Mouse (Mus musculus) CH12.LX (cell line): ENCODE data around the gene Cd101. TPM values are rescaled to one million over a fixed set of nuclear protein-coding genes. Genes with fewer than 3 reads are reported as not detected.

Source experiments
- DNase-seq: peaks from one replicate; pipeline ENCODE4 v3.0.0-alpha.2; 2013; ENCODE audit errors: extremely low read depth
- H3K27ac ChIP-seq: 2 replicates; pipeline ENCODE4 v1.5.1; 2012; ENCODE audit warnings: low read depth, mild to moderate bottlenecking, control low read depth, moderate library complexity; ENCODE audit not compliant: insufficient read depth
- H3K27me3 ChIP-seq: replicated peaks from 2 replicates; pipeline ENCODE3; 2012; ENCODE audit warnings: inconsistent platforms
- H3K36me3 ChIP-seq, 2 experiments: replicated peaks in 1 of 2; 2 replicates each; pipeline versions ENCODE3 to v1.6.1; 2012; ENCODE audit warnings: inconsistent platforms in 1 of 2, low read length in 1 of 2, mild to moderate bottlenecking in 1 of 2, mixed read lengths in 1 of 2, moderate library complexity in 1 of 2; ENCODE audit not compliant: control insufficient read depth in 1 of 2, insufficient read depth in 1 of 2
- H3K4me1 ChIP-seq, 2 experiments: 2 replicates each; pipeline ENCODE4 v1.6.1; 2012; ENCODE audit warnings: inconsistent platforms in 1 of 2, moderate library complexity in 1 of 2; ENCODE audit not compliant: insufficient read depth in 2 of 2, control insufficient read depth in 1 of 2
- H3K4me2 ChIP-seq: 2 replicates; pipeline ENCODE4 v1.6.1; 2012; ENCODE audit warnings: low read depth, mild to moderate bottlenecking, control low read depth; ENCODE audit not compliant: poor library complexity, insufficient read depth, severe bottlenecking
- H3K4me3 ChIP-seq, 3 experiments: fragments of 150-350 bp in 1 of 3; sonication (generic) in 1 of 3; replicated peaks in 1 of 3; 2 replicates each; pipeline versions ENCODE3 to v1.5.1; 2011 to 2012; ENCODE audit warnings: low read depth in 2 of 3, low read length in 2 of 3, mild to moderate bottlenecking in 2 of 3, moderate library complexity in 2 of 3, control low read depth in 1 of 3, improper control_type of control experiment in 1 of 3, inconsistent platforms in 1 of 3, mixed read lengths in 1 of 3; ENCODE audit not compliant: poor library complexity in 1 of 3
- H3K79me2 ChIP-seq: replicated peaks from 2 replicates; pipeline ENCODE4 v1.6.1; 2012; ENCODE audit warnings: mild to moderate bottlenecking, moderate library complexity; ENCODE audit not compliant: control insufficient read depth, poor library complexity, insufficient read depth, severe bottlenecking; ENCODE audit errors: extremely low read depth
- H3K9ac ChIP-seq: 2 replicates; pipeline ENCODE4 v1.6.1; 2012; ENCODE audit warnings: low read depth, mild to moderate bottlenecking, control low read depth, moderate library complexity; ENCODE audit not compliant: insufficient read depth
- H3K9me3 ChIP-seq: replicated peaks from 2 replicates; pipeline ENCODE3; 2012; ENCODE audit warnings: low read length, inconsistent platforms, mixed read lengths
- BHLHE40 ChIP-seq: IDR thresholded peaks from 2 replicates; pipeline ENCODE4 v1.6.1; 2011; ENCODE audit warnings: mild to moderate bottlenecking, low read depth, low read length, improper control_type of control experiment
- CTCF ChIP-seq, 2 experiments: IDR thresholded peaks in 1 of 2; conservative IDR thresholded peaks in 1 of 2; 2 replicates each; pipeline ENCODE4 v1.5.1; 2011 to 2012; ENCODE audit warnings: low read depth in 2 of 2, low read length in 2 of 2, improper control_type of control experiment in 1 of 2, inconsistent platforms in 1 of 2, mild to moderate bottlenecking in 1 of 2, moderate library complexity in 1 of 2
- ELF1 ChIP-seq: IDR thresholded peaks from 2 replicates; pipeline ENCODE4 v1.6.1; 2014; ENCODE audit warnings: low read depth, mild to moderate bottlenecking, inconsistent platforms, low read length, improper control_type of control experiment
- EP300 ChIP-seq: IDR thresholded peaks from 2 replicates; pipeline ENCODE4 v1.6.1; 2011; ENCODE audit warnings: low read length, improper control_type of control experiment
- ETS1 ChIP-seq: conservative IDR thresholded peaks from 2 replicates; pipeline ENCODE4 v1.6.1; 2012; ENCODE audit warnings: low read depth, mild to moderate bottlenecking, inconsistent platforms, low read length, improper control_type of control experiment, moderate library complexity
- HCFC1 ChIP-seq: IDR thresholded peaks from 2 replicates; pipeline ENCODE4 v1.6.1; 2012; ENCODE audit warnings: low read depth, mild to moderate bottlenecking, inconsistent platforms, low read length, improper control_type of control experiment
- JUND ChIP-seq: conservative IDR thresholded peaks from 2 replicates; pipeline ENCODE4 v1.6.1; 2011; ENCODE audit warnings: low read depth, low read length, improper control_type of control experiment
- KAT2A ChIP-seq: IDR thresholded peaks from 2 replicates; pipeline ENCODE4 v1.6.1; 2012; ENCODE audit warnings: low read length, improper control_type of control experiment, inconsistent platforms; ENCODE audit not compliant: insufficient replicate concordance
- MAFK ChIP-seq: IDR thresholded peaks from 2 replicates; pipeline ENCODE4 v1.6.1; 2011; ENCODE audit warnings: low read length, improper control_type of control experiment; ENCODE audit not compliant: insufficient replicate concordance
- MAX ChIP-seq: IDR thresholded peaks from 2 replicates; pipeline ENCODE4 v1.6.1; 2011; ENCODE audit warnings: low read length, improper control_type of control experiment
- MEF2A ChIP-seq: IDR thresholded peaks from 2 replicates; pipeline ENCODE4 v1.6.1; 2014; ENCODE audit warnings: low read depth, mild to moderate bottlenecking, inconsistent platforms, low read length, improper control_type of control experiment, borderline replicate concordance
- MXI1 ChIP-seq: IDR thresholded peaks from 2 replicates; pipeline ENCODE4 v1.6.1; 2011; ENCODE audit warnings: mild to moderate bottlenecking, low read depth, low read length, improper control_type of control experiment
- PAX5 ChIP-seq: IDR thresholded peaks from 2 replicates; pipeline ENCODE4 v1.6.1; 2012; ENCODE audit warnings: low read length, inconsistent platforms, mixed read lengths
- RAD21 ChIP-seq: IDR thresholded peaks from 2 replicates; pipeline ENCODE4 v1.6.1; 2011; ENCODE audit warnings: low read depth, mild to moderate bottlenecking, low read length, improper control_type of control experiment, moderate library complexity
- SIN3A ChIP-seq: IDR thresholded peaks from 2 replicates; pipeline ENCODE4 v1.6.1; 2012; ENCODE audit warnings: low read length, improper control_type of control experiment, inconsistent platforms
- SMC3 ChIP-seq: IDR thresholded peaks from 2 replicates; pipeline ENCODE4 v1.6.1; 2011; ENCODE audit warnings: low read depth, low read length, improper control_type of control experiment
- TBP ChIP-seq: conservative IDR thresholded peaks from 2 replicates; pipeline ENCODE4 v1.6.1; 2011; ENCODE audit warnings: low read depth, low read length, improper control_type of control experiment
- UBTF ChIP-seq: IDR thresholded peaks from 2 replicates; pipeline ENCODE4 v1.6.1; 2012; ENCODE audit warnings: low read depth, mild to moderate bottlenecking, inconsistent platforms, low read length, improper control_type of control experiment, moderate library complexity
- USF1 ChIP-seq: IDR thresholded peaks from 2 replicates; pipeline ENCODE4 v1.6.1; 2014; ENCODE audit warnings: low read depth, mild to moderate bottlenecking, inconsistent platforms, low read length, improper control_type of control experiment
- USF2 ChIP-seq: conservative IDR thresholded peaks from 2 replicates; pipeline ENCODE4 v1.6.1; 2011; ENCODE audit warnings: low read depth, low read length, improper control_type of control experiment
- ZKSCAN1 ChIP-seq: IDR thresholded peaks from 2 replicates; pipeline ENCODE4 v1.6.1; 2012; ENCODE audit warnings: low read depth, inconsistent platforms, low read length, improper control_type of control experiment, borderline replicate concordance
- dilution Hi-C: fragments of 300-500 bp; cut with MboI; formaldehyde crosslinking; loops from 2 replicates; pipeline ENCODE4 v1.14.3; 2020; ENCODE audit warnings: low sequenced_read_pairs; ENCODE audit not compliant: extremely low pct_unique_long_range_greater_than_20kb, extremely low pct_ligation_motif_present
- in situ Hi-C: fragments of 300-500 bp; cut with MboI; formaldehyde crosslinking; loops from 3 replicates; pipeline ENCODE4 v1.14.3; 2019; ENCODE audit warnings: low sequenced_read_pairs, low pct_ligation_motif_present, low pct_unique_long_range_greater_than_20kb, mixed read lengths
- polyA plus RNA-seq: library from polyadenylated mRNA; unstranded; fragments of >175 nt; gene quantifications from 2 replicates; pipeline ENCODE4 v1.2.1, GENCODE M21; 2012; ENCODE audit warnings: low read depth; ENCODE audit not compliant: insufficient read length
- total RNA-seq, 2 experiments: library from RNA; depleted of rRNA; stranded (reverse); fragments of 300-350 nt in 1 of 2; fragments of >200 nt in 1 of 2; gene quantifications; 2 replicates each; pipeline ENCODE4 v1.2.3; 2012 to 2014

The Cd101 gene
- total and polyA plus RNA-seq, 3 experiments = not detected

DNA sequence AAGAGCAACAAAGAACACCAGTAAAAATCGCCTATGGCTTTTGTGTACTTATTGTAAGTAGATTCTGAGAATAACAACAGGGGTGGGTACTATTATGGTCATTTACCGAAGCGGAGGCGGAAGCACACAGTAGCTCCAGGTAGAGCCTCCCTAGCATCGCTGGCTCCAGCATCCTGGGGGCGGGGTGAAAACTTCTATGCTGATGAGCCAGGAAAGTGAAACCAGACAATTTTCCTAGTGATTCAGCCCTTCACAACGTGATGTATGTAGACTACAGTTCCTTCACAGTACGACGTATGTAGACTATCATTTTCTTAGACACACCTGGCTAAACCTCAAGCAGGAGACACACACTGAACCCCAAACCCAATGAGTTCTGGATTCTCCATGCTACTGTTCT lies 44.0 kb upstream of the Cd101 start:
- in situ Hi-C loops (no loop called here), dilution Hi-C loops (no loop called here)
- Histone ChIP-seq H3K36me3 (no peaks in the 10 kb centered on the region), H3K9me3 (no peaks in the 10 kb centered on the region), H3K27me3 (no peaks in the 10 kb centered on the region), H3K9ac (no peak overlapping the region), H3K79me2 (no peaks in the 10 kb centered on the region), H3K27ac (no peak overlapping the region), H3K4me2 (no peak overlapping the region), H3K4me3 (no peak overlapping the region), H3K4me1 (peaks cover 4 to 7% of the 10 kb centered on the region in 2 experiments; a peak in 3 of 4 replicates)
- TF ChIP-seq MAFK (no peak), PAX5 (no peak), JUND (no peak), MXI1 (no peak), HCFC1 (no peak), ETS1 (no peak), RAD21 (no peak), ELF1 (no peak), EP300 (no peak), USF2 (no peak), ZKSCAN1 (no peak), CTCF (conservative IDR thresholded peaks at IDR 0.05 in 1 of 2, IDR thresholded peaks at IDR 0.05 in 1 of 2; ENCODE audit: low read depth in 2 of 2, low read length in 2 of 2) (no peak), SMC3 (no peak), USF1 (no peak), MEF2A (no peak), TBP (no peak), MAX (no peak)
- DNase-seq = no peak

DNA sequence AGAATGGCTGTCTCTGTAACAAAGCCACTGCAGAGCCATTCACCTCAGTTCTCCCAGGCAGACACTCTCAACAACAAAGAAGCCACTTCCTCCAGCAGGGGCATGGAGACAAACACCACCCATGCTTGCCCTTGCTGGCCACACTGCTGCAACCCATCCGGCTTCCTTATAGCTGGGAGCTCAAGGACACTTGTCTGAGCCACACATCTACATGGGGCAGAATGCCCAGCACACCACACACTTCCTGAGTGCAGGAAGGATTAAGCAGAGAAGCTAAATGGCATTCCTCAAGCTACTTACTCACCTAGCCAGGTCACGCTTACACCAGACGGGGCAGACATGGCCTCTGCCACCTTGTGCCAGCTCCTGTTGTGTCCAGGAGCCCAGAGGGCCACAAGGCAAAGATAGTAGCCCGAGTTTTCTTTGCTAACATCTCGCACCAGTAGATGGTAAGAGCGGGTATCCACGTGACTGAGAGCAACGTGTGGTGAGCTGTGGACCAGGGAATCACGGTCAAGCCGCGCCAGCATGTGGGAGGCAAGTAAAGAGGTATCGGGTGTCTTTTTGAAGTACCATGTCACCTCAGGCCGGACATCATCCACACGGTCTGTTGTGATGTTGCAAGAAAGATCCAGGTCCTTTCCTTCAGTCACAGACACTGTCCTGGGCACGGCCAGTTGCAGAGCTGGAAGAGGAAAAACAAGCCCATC lies 43.3 kb upstream of the Cd101 start:
- Histone ChIP-seq H3K9me3 (no peaks in the 10 kb centered on the region), H3K36me3 (no peaks in the 10 kb centered on the region), H3K4me2 (peak overlapping the region; percentile 25), H3K4me3 (no peak overlapping the region), H3K27me3 (no peaks in the 10 kb centered on the region), H3K9ac (no peak overlapping the region), H3K4me1 (peaks cover 4 to 7% of the 10 kb centered on the region in 2 experiments; a peak in 3 of 4 replicates), H3K27ac (no peak overlapping the region), H3K79me2 (no peaks in the 10 kb centered on the region)
- dilution Hi-C loops = no loop called here
- DNase-seq = no peak
- in situ Hi-C loops = no loop called here
- no peak for TF ChIP-seq MAX
- 0 out of 2 replicates have a peak, but pooled peaks have one; percentile 14 for TF ChIP-seq BHLHE40
- no peak for TF ChIP-seq KAT2A
- no peak for TF ChIP-seq JUND
- no peak for TF ChIP-seq SIN3A
- TF ChIP-seq UBTF = no peak
- TF ChIP-seq, all 38 proteins: peak for 1
